Mouse (Mus musculus) bone marrow macrophage, adult 2 months (primary cell): ENCODE results near the gene Lrrc61. TPM values are rescaled to one million over a fixed set of nuclear protein-coding genes. Genes with fewer than 3 reads are reported as not detected.
A peak's percentile ranks its signal among the peaks of the same experiment; 100 is the strongest.

ENCODE experiments used
- H3K27ac ChIP-seq: 2 replicates; pipeline ENCODE4 v1.5.1; 2012; ENCODE audit warnings: low read depth, low read length; ENCODE audit not compliant: insufficient read depth
- H3K4me1 ChIP-seq: 2 replicates; pipeline ENCODE4 v1.6.1; 2012; ENCODE audit warnings: low read length; ENCODE audit not compliant: control insufficient read depth, insufficient read depth
- H3K4me3 ChIP-seq: 2 replicates; pipeline ENCODE4 v1.5.1; 2012; ENCODE audit warnings: mild to moderate bottlenecking, low read length, moderate library complexity; ENCODE audit not compliant: insufficient read depth
- CTCF ChIP-seq: IDR thresholded peaks from 2 replicates; pipeline ENCODE4 v1.5.1; 2012; ENCODE audit warnings: low read depth, mild to moderate bottlenecking, low read length, moderate library complexity
- POLR2A ChIP-seq: IDR thresholded peaks from 2 replicates; pipeline ENCODE4 v1.6.1; 2012; ENCODE audit warnings: mild to moderate bottlenecking, low read depth, low read length, borderline replicate concordance
- polyA plus RNA-seq: library from polyadenylated mRNA; stranded (reverse); fragments of >200 nt; gene quantifications from 2 replicates; pipeline ENCODE4 v1.2.4, GENCODE M21; 2012; ENCODE audit not compliant: missing spikeins, insufficient read depth, insufficient read length

Lrrc61 gene
- polyA plus RNA-seq, 1 experiment: 19.1 TPM

DNA sequence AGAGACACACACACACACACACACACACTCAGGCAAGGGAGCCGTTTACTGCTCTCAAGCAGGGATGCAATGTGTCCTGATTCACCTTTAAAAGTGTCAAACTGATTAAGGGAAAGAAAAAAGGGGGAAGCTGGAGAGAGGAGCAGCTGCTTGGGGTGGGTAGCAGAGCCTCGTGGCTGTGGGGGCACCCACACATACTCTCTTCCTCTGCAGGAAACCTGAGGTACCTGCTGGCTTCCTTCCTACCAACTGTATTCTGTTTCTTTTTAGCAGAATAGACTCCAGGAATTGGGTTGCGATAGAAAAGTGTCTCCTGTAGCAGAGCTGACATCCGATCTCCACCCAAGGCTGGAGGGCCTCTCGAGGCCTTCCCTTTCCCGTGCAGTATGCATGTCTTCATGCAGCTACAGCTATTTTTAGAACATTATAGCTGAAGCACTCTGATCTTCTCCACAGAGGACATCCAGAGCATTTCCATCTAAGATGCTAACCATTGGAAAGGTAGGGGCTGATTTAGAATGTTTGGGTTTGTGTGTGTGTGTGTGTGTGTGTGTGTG lies 34.7 kb downstream of the Lrrc61 start, which contains the start of gene Gm45021:
Gene Gm45021 (plus strand): TSS at position 417 of the 557 bp plus-strand sequence.
- H3K4me1 ChIP-seq: peaks cover 13% of the 10 kb centered on the region
- no peak within 1 kb of the TSS for H3K4me3 ChIP-seq
- TF ChIP-seq CTCF: no peak
- no peak for TF ChIP-seq POLR2A
- no peak within 1 kb of the TSS for H3K27ac ChIP-seq

DNA sequence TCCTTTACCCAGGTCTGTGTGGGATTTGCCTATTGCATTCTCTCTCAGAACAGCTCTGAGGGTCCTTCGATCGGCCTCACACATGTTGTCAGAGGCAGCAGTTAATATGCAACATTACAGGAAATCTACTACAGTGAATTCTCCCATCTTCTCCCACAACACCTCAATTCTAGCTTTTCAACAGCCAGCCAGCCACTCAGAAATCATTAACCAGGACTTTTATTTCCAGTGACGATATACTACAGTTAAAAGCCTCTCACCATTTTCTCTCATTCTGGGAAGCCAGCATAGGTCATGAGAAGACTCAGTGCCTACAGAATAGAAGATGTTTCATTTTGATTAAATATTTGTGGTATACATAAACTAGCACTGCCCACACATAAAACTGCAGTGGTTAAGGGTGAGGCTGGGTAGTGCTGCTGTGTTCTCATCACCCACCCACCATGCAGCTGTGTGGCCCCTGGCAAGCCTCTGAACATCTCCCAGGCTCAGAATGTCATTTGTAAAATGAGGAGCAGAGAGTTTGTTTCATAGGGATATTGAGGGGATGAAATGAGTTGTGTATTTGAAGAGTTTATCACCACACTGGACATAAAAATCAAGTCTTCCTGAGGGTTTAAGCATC lies 36.7 kb downstream of the Lrrc61 start:
- Histone ChIP-seq H3K4me3 (no peak overlapping the region), H3K4me1 (peaks cover 17% of the 10 kb centered on the region), H3K27ac (no peak overlapping the region)
- TF ChIP-seq CTCF: no peak
- TF ChIP-seq POLR2A: no peak

DNA sequence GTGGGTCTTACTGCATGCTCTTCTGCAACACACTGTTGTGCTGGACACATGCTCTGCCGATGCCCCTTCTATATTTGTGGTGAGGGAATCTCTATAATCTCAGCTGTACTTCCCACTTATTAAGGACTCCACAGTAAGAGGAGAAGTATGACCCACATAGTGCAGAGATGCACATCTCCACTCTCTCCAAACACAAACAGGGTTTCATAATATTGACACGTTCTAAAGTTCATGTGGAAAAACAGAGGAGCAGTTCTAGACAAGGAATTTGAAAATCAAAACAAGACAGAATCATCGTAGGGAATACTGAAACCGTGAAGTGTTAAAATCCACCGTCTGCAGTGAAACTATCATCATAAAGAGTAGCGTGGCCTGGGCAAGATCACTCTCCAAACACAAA lies 37.3 kb downstream of the Lrrc61 start:
- no peak overlapping the region for H3K4me3 ChIP-seq
- TF ChIP-seq POLR2A (no peak), CTCF (no peak)
- no peak overlapping the region for H3K27ac ChIP-seq
- H3K4me1 ChIP-seq: peaks cover 17% of the 10 kb centered on the region

DNA sequence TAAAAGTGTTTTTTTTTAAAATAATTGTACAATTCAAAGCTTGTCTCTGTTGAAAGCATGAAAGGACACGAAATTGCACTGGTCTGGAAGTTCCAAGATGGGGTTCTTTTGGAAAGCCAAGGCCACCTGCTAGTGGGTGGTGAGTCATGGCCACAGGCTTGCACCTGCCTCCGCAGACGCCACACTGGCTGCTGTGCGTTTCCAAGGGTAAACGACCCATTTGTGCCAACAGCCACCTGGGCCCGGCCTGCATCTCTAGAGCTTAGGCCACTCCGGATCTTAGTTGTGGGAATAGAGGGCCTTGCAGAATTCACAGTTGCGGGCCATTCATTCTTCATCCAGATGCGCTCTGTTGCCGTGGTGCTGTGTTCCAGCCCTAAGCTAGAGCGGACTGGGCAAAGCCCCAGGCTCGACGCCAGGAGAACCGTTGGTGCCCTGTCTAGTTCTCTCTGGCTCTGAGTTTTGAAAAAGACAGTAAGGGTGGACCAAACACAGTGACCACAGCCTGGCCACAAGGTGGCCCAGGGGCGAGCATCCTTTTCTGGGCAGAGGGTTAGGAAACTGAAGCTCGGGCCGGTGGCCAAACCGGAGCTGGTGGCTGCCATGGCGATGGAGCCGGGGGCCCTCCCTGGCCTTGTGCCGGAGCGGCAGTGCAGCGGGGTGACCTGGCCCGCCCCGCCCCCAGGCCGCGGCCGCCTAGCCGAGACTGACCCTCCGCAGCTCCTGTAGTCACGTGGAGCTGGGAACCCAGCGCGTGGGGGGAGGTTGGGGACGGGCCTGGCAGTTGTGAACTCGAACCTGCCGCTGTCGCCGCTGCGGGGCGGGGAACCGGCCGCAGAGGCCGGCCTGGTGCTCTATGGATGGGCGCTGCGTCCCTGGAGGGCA lies 38.8 kb downstream of the Lrrc61 start, which contains the start of the genes Repin1 and Gm44965:
Gene Repin1 (plus strand): TSS at position 726 of the 885 bp plus-strand sequence.
Gene Gm44965 (plus strand): TSS at position 784 of the 885 bp plus-strand sequence.
- Histone ChIP-seq H3K4me3 (peak within 1 kb of the TSS; percentile 72), H3K4me1 (peaks cover 17% of the 10 kb centered on the region), H3K27ac (peak within 1 kb of the TSS; percentile 72)
- TF ChIP-seq POLR2A: no peak
- TF ChIP-seq CTCF: no peak

DNA sequence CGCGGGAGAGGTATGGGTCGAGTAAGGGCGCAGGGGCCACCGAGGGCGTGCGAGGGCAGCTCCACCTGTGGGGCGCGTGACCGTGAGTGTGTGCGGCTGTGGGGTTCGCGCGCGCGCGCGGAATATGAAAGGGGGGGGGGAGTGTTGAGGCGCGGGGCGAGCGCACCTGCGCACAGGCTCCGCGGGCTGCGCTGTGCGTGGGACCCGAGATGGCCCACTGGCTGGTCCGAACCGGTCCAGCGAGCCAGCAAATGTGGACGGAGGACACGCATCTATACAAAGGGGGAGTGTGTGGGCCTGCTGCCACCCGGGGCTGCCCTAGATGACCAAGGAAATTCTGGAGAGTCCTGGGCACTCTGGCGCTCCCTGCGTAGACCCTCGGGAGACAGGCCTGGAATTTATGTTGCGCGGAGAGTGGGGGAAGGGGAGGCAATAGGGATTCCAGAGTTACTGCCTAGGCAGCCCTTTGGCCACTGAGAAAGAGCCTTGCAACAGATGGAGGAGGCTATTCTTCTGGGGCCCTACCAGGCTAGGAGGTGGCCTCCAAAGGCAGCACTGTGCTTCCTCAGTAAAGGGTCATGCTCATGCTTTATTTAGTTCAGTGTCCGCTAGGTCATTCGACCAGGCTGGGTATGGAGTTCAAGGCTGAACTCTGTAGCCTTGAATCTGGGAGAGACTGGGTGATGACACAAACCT lies 39.6 kb downstream of the Lrrc61 start:
- Histone ChIP-seq H3K4me1 (peaks cover 15% of the 10 kb centered on the region), H3K4me3 (peak overlapping the region; percentile 72), H3K27ac (peak overlapping the region; percentile 72)
- TF ChIP-seq CTCF: no peak
- TF ChIP-seq POLR2A: no peak

DNA sequence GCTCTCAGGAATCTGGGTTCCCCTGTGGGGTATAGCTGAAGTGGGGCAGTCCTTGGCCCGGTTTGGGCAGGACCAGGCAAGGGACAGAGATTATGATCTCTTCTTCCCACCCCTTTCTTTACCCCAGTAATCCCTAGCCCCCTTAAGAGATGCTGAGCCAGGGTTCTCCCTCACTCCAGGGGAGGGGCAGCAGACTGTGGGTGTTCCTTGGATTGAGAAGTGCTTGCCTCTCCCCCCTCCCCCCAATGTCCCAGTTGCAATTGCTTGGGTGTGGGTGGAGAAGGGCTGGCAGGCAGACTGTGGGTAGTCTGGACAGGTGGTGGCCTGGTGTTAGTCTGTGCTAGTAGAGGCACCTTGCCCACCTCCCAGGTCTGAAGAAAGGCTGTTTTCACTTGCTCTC lies 40.7 kb downstream of the Lrrc61 start:
- TF ChIP-seq CTCF (no peak), POLR2A (no peak)

DNA sequence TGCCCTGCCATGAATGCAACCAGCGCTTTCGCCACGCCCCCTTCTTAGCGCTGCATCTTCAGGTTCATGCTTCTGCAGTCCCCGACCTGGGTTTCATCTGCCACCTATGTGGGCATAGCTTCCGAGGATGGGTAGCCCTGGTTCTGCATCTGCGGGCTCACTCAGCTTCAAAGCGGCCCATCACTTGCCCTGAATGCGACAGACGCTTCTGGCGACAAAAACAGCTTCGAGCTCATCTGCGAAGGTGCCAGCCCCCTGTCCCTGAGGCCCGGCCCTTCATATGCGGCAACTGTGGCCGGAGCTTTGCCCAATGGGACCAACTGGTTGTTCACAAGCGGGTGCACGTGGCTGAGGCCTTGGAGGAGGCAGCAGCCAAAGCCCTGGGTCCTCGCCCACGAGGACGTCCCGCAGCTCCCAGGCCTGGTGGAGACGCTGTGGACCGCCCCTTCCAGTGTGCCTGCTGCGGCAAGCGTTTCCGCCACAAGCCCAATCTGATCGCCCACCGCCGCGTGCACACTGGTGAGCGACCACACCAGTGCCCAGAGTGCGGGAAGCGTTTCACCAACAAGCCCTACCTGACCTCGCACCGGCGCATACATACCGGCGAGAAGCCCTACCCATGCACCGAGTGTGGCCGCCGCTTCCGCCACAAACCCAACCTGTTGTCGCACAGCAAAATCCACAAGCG lies 42.1 kb downstream of the Lrrc61 start:
- Histone ChIP-seq H3K4me3 (no peak overlapping the region), H3K4me1 (peaks cover 23% of the 10 kb centered on the region), H3K27ac (no peak overlapping the region)
- TF ChIP-seq POLR2A (no peak), CTCF (no peak)

More for the DNA sequence above, 40.7 kb downstream of the Lrrc61 start:
- Histone ChIP-seq H3K27ac (no peak overlapping the region), H3K4me3 (peak overlapping the region; percentile 72), H3K4me1 (peaks cover 14% of the 10 kb centered on the region)

DNA sequence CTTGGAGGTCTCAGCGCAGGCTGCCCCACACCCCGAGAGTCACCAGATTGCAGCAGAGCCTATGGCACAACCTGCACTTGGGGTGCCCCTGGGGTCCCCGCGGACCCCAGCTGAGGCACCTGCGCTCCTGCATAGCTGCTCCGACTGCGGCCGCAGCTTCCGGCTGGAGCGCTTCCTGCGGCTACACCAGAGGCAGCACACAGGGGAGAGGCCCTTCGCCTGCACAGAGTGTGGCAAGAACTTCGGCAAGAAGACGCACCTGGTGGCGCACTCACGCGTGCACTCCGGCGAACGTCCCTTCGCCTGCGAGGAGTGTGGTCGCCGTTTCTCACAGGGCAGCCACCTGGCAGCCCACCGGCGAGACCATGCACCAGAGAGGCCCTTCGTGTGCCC lies 42.6 kb downstream of the Lrrc61 start:
- TF ChIP-seq CTCF: no peak
- TF ChIP-seq POLR2A: no peak
- peaks cover 23% of the 10 kb centered on the region for H3K4me1 ChIP-seq
- no peak overlapping the region for H3K27ac ChIP-seq
- H3K4me3 ChIP-seq: no peak overlapping the region

DNA sequence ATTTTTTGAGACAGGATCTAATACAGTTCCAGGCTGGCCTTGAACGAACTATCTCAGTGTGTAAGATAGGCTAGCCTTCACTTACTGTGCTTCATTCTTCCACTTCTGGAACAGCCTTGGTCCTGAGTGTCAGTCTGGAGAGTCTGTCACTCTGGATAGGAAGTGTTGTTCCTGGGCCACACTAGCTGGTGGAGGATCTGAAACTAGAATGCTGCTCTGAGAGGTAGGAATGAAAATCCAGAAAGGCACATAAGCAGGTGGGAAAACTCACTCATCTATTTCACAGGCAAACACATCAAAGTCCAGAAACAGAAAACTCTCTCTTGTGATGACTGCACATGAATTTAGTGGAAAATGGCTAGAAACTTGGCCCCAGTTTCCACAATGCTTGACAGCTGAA lies 46.0 kb downstream of the Lrrc61 start:
- TF ChIP-seq POLR2A (no peak), CTCF (no peak)
- no peak overlapping the region for H3K4me3 ChIP-seq
- H3K4me1 ChIP-seq: peaks cover 20% of the 10 kb centered on the region
- H3K27ac ChIP-seq: no peak overlapping the region
